Mouse (Mus musculus): ENCODE measurements around the gene Ncam1. TPM values are rescaled to one million over a fixed set of nuclear protein-coding genes. Genes with fewer than 3 reads are reported as not detected.

Ncam1 gene
- polyA plus RNA-seq, 1 experiment from 2014 or later = 28.2 TPM

DNA sequence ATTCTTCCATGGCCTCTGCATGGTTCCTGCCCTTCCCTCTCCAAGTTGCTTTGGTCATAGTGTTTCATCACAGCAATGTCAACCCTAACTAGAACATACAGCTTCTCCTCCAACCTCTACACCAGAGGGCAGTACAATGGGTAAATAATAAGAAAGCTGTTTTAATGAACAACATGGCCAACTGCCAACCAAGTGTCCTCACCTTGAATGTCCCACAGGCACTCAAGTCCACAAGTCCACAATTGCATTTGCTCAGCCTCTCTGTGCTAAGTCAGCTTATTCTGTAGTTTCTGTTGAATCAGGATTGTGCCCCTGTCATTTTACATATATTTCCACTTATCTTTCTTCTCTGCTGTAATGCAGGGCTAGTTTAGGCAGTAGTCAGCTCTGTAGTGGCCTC is 91.1 kb downstream of the Ncam1 start:
- H3K4me1 ChIP-seq = no peaks in the 10 kb centered on the region
- no peak overlapping the region for H3K4me3 ChIP-seq
- H3K27me3 ChIP-seq = no peaks in the 10 kb centered on the region
- H3K36me3 ChIP-seq = no peaks in the 10 kb centered on the region
- ATAC-seq (ENCODE audit: borderline replicate concordance, extremely low read depth, low FRiP score, low TSS enrichment) = no peak
- H3K27ac ChIP-seq = no peak overlapping the region
- H3K4me2 ChIP-seq = no peak overlapping the region
- no peaks in the 10 kb centered on the region for H3K9me3 ChIP-seq
- H3K9ac ChIP-seq = no peak overlapping the region

DNA sequence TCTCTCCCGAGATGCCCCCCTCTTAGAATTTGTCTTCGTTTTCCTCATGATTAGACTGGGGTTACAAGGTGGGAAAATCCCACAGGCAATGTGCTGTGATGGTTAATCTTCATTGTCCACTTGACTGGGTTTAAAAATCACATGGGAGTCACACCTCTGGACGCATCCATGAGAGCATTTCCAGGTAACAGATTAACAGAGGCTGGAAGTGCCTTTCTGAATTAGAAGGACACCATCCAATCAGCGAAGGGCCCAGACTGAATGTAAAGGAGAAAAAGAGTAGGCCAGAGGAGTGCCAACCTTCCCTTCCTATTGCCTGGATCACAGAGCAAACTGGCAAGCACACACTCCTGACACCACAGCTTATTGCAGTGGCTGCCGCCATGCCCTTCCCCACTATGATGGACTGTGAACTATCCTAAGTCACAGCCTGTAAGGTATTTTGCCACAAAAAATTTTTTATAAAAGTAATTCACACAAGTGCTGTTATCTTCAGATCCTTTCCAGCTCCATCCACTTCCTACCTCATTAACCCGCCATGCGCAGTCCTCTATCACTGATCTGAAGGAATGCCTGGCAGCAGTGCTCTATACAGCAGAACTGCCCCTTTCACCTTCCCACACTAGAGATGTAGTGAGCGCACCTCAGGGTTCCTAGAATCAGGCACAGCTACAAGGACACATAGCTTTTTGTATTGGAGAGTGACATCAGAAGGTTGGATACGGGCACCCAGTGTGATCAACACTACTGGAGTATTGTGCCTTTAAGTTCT is 94.3 kb downstream of the Ncam1 start:
- Histone ChIP-seq H3K36me3 (no peaks in the 10 kb centered on the region), H3K27me3 (no peaks in the 10 kb centered on the region), H3K4me2 (no peak overlapping the region), H3K4me1 (no peaks in the 10 kb centered on the region), H3K27ac (no peak overlapping the region), H3K9me3 (no peaks in the 10 kb centered on the region), H3K4me3 (no peak overlapping the region), H3K9ac (no peak overlapping the region)
- no peak for ATAC-seq (ENCODE audit: borderline replicate concordance, extremely low read depth, low FRiP score, low TSS enrichment)
- 78% methylated on average over 9 of the region's 9 CpGs for WGBS

DNA sequence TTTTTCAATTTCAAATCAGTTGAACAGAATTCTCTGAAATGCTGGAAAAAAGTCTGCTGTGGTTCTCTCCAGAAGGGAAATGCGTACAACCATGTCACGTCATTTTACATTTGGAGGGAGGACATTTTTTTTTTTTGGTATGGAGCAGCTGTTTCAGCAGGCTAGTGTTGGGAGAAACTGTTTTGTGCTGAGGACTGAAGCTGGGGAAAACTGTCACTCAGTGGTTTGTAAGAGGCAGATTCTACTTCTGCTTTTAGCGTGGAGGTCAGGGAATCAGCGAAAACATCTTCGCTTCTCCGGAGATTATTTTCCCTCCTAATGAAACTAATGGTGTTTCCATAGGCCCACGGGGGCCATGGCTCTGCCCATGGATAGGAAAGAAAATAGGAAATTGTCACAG is 103.4 kb downstream of the Ncam1 start:
- Histone ChIP-seq H3K9me3 (no peaks in the 10 kb centered on the region), H3K36me3 (no peaks in the 10 kb centered on the region), H3K27ac (no peak overlapping the region), H3K4me2 (no peak overlapping the region), H3K4me1 (no peaks in the 10 kb centered on the region), H3K4me3 (no peak overlapping the region), H3K9ac (no peak overlapping the region), H3K27me3 (no peaks in the 10 kb centered on the region)
- 83% methylated on average over 7 of the region's 7 CpGs for WGBS
- ATAC-seq (ENCODE audit: borderline replicate concordance, extremely low read depth, low FRiP score, low TSS enrichment) = no peak

GRCm38 (mm10) chr9:49692791-49693190 is 105.9 kb downstream of the Ncam1 start:
- Histone ChIP-seq H3K27ac (no peak overlapping the region), H3K9ac (no peak overlapping the region), H3K4me1 (no peaks in the 10 kb centered on the region), H3K27me3 (no peaks in the 10 kb centered on the region), H3K9me3 (no peaks in the 10 kb centered on the region), H3K4me2 (no peak overlapping the region), H3K36me3 (no peaks in the 10 kb centered on the region), H3K4me3 (no peak overlapping the region)
- 70% methylated on average over 11 of the region's 11 CpGs for WGBS
- ATAC-seq (ENCODE audit: borderline replicate concordance, extremely low read depth, low FRiP score, low TSS enrichment) = no peak

- no peaks in the 10 kb centered on the region for H3K4me1 ChIP-seq
- H3K4me3 ChIP-seq = no peak overlapping the region
- H3K4me2 ChIP-seq = no peak overlapping the region
- H3K27me3 ChIP-seq = no peaks in the 10 kb centered on the region
- no peak for ATAC-seq (ENCODE audit: borderline replicate concordance, extremely low read depth, low FRiP score, low TSS enrichment)
- 64% methylated on average over 2 of the region's 2 CpGs for WGBS
- H3K9me3 ChIP-seq = no peaks in the 10 kb centered on the region
- no peak overlapping the region for H3K9ac ChIP-seq
- H3K27ac ChIP-seq = no peak overlapping the region
- no peaks in the 10 kb centered on the region for H3K36me3 ChIP-seq
Observed at GRCm38 (mm10) chr9:49691344-49691743, 107.4 kb downstream of the Ncam1 start.

DNA sequence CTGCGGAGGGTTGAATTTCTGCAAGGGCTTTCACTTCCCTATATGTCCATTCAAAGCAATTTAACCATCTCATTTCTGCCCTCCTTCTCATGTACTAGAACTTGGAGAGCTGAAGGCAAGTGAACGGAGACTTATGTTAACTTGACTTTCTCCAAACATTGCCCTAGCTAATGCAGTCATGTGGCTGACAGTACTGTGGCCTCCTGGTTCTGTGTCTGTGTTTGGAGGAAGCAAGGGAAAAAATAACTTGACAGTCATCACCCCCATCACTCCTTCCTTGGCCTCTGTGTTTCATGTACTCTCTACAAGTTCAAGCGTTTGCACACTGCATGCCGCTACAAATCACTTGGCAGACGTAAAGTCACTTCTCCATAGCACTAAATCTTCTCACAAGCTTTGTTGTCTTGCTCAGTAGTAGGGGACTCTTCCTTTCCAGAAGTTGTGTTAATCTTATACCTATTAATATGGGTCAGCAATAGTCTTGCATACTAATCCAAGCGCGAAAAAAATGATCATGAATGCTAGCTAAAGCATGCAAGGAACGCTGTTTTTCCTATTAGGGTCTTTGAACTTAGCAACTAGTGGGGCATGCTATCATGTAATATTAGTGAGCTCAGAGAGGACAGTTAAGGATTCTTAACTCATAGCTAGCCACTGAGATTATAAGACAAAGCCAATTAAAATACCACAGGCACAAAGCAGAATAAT is 115.0 kb downstream of the Ncam1 start:
- H3K9ac ChIP-seq = no peak overlapping the region
- H3K9me3 ChIP-seq = no peaks in the 10 kb centered on the region
- 68% methylated on average over 8 of the region's 8 CpGs for WGBS
- no peak for ATAC-seq (ENCODE audit: borderline replicate concordance, extremely low read depth, low FRiP score, low TSS enrichment)
- H3K4me3 ChIP-seq = no peak overlapping the region
- H3K4me1 ChIP-seq = no peaks in the 10 kb centered on the region
- H3K27ac ChIP-seq = no peak overlapping the region
- H3K4me2 ChIP-seq = no peak overlapping the region
- H3K36me3 ChIP-seq = no peaks in the 10 kb centered on the region
- no peaks in the 10 kb centered on the region for H3K27me3 ChIP-seq

DNA sequence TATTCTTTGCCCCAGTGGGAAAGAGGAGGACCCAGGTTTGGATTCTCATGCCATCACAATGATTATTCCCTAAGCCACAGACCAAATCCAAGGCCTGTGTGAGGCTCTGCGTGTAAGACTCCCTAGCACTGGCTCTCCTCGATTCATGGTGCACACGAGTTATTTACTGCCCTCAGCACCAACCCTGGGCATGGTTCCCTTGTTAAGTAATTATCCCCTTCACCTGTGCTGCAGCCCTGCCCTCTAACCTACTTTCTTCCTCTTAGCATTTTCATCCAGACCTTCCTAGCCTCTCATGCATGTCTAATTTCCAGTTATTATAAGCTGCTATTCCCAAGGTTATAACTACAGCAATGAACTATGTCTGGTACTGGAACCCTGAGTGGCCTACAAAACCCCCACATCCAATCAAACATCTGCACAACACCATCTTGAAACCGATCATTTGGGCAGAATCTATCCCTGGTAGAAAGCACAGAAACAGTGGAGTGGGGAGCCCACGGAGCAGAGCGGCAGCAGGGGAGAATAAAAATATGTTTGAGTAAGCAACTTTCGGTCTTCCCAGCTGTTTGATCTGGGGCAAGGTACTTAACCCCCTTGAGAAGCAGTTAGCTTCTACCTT is 116.8 kb downstream of the Ncam1 start:
- no peaks in the 10 kb centered on the region for H3K4me1 ChIP-seq
- H3K9me3 ChIP-seq = no peaks in the 10 kb centered on the region
- H3K36me3 ChIP-seq = no peaks in the 10 kb centered on the region
- 69% methylated on average over 7 of the region's 7 CpGs for WGBS
- no peak for ATAC-seq (ENCODE audit: borderline replicate concordance, extremely low read depth, low FRiP score, low TSS enrichment)
- no peak overlapping the region for H3K4me3 ChIP-seq
- no peak overlapping the region for H3K27ac ChIP-seq
- H3K27me3 ChIP-seq = no peaks in the 10 kb centered on the region
- no peak overlapping the region for H3K9ac ChIP-seq
- no peak overlapping the region for H3K4me2 ChIP-seq

DNA sequence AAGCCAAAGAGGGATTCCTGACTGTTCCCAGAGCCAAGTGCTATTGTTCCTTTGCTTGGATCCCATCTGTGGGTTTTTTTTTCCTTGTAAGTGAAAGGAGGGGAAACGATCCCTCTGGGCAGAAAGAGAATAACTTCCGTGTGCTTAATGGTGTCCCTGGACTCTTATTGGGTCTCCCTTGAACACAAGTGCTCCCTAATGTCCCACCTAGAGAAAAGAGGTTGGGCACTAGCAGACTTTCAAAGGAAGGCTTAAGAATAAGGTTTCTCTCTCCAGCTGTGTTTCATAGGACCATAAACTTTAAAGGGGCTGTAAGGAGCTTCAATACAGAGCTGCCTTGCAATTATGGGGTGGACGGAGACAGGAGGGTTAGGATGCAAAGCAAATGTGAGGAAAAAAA is 119.5 kb downstream of the Ncam1 start:
- H3K36me3 ChIP-seq = no peaks in the 10 kb centered on the region
- H3K4me2 ChIP-seq = no peak overlapping the region
- no peak overlapping the region for H3K9ac ChIP-seq
- 48% methylated on average over 3 of the region's 3 CpGs for WGBS
- no peak overlapping the region for H3K4me3 ChIP-seq
- H3K27me3 ChIP-seq = no peaks in the 10 kb centered on the region
- H3K9me3 ChIP-seq = no peaks in the 10 kb centered on the region
- ATAC-seq (ENCODE audit: borderline replicate concordance, extremely low read depth, low FRiP score, low TSS enrichment) = no peak
- H3K27ac ChIP-seq = no peak overlapping the region
- no peaks in the 10 kb centered on the region for H3K4me1 ChIP-seq

DNA sequence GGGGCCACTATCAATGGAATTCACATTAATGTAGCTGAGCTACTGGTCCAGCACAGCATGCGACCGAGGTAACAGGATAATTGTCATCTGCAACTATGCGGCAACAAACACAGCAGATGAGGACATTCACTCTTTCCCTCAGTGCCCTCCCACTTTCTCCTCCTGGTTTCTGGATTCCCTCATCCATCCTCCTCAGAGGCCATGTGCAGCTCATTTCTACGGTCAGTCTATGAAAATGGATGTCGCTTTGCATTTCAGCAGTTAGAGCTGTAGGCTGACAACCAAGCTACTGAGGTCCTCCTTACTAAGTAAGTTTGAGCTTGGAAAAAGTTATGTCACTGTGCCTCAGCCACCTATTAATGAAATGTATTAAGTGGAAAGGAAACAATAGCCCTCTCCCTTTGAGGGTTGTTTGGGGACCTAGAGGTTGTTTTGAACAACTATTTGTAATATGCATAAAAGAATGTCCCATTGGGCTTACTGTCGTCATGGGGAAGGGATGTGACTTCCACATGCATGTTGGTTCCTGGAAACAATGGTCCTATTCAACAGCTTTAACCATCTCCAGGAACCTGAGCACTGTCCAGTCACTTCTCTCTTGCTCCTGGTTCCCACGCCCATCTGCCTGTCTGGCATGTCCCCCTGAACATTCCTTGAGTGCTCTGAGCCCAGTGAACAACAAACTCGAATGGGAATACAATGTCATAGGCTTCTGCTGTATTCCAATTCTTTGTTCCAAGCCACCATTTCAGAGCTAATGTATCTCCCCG is 122.8 kb downstream of the Ncam1 start:
- Histone ChIP-seq H3K4me2 (no peak overlapping the region), H3K9ac (no peak overlapping the region), H3K4me3 (no peak overlapping the region), H3K36me3 (no peaks in the 10 kb centered on the region), H3K27ac (no peak overlapping the region), H3K9me3 (no peaks in the 10 kb centered on the region), H3K27me3 (no peaks in the 10 kb centered on the region), H3K4me1 (no peaks in the 10 kb centered on the region)
- 66% methylated on average over 9 of the region's 9 CpGs for WGBS
- ATAC-seq (ENCODE audit: borderline replicate concordance, extremely low read depth, low FRiP score, low TSS enrichment) = no peak

DNA sequence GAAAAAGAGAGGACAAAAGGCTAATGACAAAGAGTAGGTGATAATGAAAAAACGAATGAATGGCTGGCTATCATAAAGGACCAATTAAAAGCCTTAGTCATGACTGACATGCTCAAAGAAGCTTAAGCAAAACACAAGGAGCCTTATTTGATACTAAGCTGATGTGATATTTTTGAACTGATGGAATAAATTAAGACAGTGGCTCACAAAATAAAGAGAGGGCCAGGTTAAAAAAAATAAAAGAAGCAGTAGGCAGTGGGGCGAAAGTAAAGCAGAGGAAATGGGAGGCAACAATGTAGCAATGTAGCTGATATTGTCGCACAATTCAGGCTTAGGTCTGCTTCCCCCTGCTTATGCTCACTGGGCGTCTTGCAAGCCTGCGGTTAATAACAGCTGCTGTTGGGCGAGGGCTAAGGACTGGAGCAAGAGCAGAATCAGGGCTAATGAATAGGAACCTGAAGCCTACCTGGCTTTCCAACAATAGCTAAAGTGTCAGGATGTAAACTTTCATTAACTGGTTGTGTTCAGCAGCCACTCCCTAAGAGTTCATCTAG is 126.0 kb downstream of the Ncam1 start:
- 70% methylated on average over 6 of the region's 6 CpGs for WGBS
- no peaks in the 10 kb centered on the region for H3K36me3 ChIP-seq
- H3K4me3 ChIP-seq = no peak overlapping the region
- H3K4me2 ChIP-seq = no peak overlapping the region
- no peak overlapping the region for H3K27ac ChIP-seq
- no peak overlapping the region for H3K9ac ChIP-seq
- H3K4me1 ChIP-seq = no peaks in the 10 kb centered on the region
- no peaks in the 10 kb centered on the region for H3K27me3 ChIP-seq
- no peaks in the 10 kb centered on the region for H3K9me3 ChIP-seq
- no peak for ATAC-seq (ENCODE audit: borderline replicate concordance, extremely low read depth, low FRiP score, low TSS enrichment)

DNA sequence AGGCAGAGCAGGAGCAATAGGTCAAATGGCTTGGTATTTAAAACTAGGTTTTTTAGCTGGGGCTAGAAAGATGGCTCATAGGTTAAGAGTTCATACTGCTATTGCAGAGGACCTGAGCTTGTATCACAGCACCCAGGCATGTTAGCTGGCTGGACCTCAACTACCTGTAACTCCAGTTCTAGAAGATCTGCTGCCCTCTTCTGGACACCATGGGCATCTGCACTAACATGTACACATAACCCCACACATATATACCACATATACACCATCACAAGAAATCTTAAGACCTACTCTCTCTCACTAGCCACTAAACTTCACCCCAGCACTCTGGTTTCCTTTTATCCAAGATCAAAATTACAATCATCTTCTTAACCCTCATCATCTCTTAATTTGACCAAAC is 131.7 kb downstream of the Ncam1 start:
- H3K27ac ChIP-seq = no peak overlapping the region
- no peaks in the 10 kb centered on the region for H3K27me3 ChIP-seq
- H3K4me2 ChIP-seq = no peak overlapping the region
- H3K9me3 ChIP-seq = no peaks in the 10 kb centered on the region
- no peak overlapping the region for H3K4me3 ChIP-seq
- H3K4me1 ChIP-seq = 0 out of 2 replicates have a peak, but pooled peaks cover 1% of the 10 kb centered on the region
- no peak overlapping the region for H3K9ac ChIP-seq
- no peaks in the 10 kb centered on the region for H3K36me3 ChIP-seq
- ATAC-seq (ENCODE audit: borderline replicate concordance, extremely low read depth, low FRiP score, low TSS enrichment) = no peak

Measured in lung, embryonic 15.5 days (tissue).